Mouse (Mus musculus) urinary bladder, postnatal 10 days (tissue): ENCODE data around the gene Zscan4c.
"Not testable (repeated sequence)": the region's sequence is repeated elsewhere in the genome, so short reads cannot be mapped to it uniquely, and the experiment has no call there.

Source experiments
- DNase-seq: peaks from one replicate; pipeline ENCODE4 v3.0.0; 2022; ENCODE audit warnings: low spot score

Zscan4c gene

DNA sequence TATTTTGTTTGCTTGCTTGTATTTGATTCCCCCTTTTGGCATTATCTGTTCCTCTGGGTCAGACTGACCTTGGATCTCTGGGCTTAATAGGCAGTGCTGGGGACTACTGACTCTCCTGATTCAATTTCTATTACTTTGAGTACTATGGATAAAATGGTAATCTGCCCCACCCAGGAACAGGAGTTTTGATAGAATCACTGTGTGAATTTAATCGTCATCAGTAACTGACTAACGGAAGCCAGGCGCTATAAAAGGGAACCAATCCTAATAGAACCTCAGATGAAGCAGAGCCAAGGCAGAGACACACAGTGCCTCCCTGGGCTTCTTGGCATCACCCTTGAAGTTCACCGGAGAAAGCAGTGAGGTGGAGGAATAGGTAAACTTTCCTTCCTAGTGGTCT lies at the start of gene Zscan4c:
Zscan4c (plus strand) TSS at position 301 of the 400 bp plus-strand sequence.
- not testable (repeated sequence) for DNase-seq
